Mouse (Mus musculus): Measurements from ENCODE around the gene Ago3. TPM values are rescaled to one million over a fixed set of nuclear protein-coding genes. Genes with fewer than 3 reads are reported as not detected.
A peak's percentile ranks its signal among the peaks of the same experiment; 100 is the strongest.

The Ago3 gene
- polyA plus RNA-seq, 1 experiment: 12.6 TPM

- H3K4me1 ChIP-seq (ENCODE audit: control insufficient read depth, insufficient read depth, insufficient read length): no peaks in the 10 kb centered on the region
- no peak for DNase-seq (ENCODE audit: low read depth in 1 of 2, low spot score in 2 of 2)
- H3K4me3 ChIP-seq (ENCODE audit: extremely low read depth, insufficient read depth, insufficient read length): no peak overlapping the region
- WGBS: 81% methylated on average over 10 of the region's 10 CpGs
- no peaks in the 10 kb centered on the region; the same call in 1 of the 2 replicates for H3K27me3 ChIP-seq (ENCODE audit: control insufficient read depth, insufficient read depth, low read length)
- H3K36me3 ChIP-seq (ENCODE audit: control insufficient read depth, insufficient read depth, low read length): peaks cover 21% of the 10 kb centered on the region
- TF ChIP-seq CTCF (IDR thresholded peaks at IDR 0.05; ENCODE audit: extremely low read depth, insufficient read depth, insufficient read length, insufficient replicate concordance) (no peak), POLR2A (IDR thresholded peaks at IDR 0.05; ENCODE audit: low read depth, low read length) (no peak)
- H3K27ac ChIP-seq (ENCODE audit: insufficient read depth, low read length): no peak overlapping the region
Observed at GRCm38 (mm10) chr4:126314393-126314792, 115.0 kb downstream of the Ago3 start.

GRCm38 (mm10) chr4:126313202-126313601 lies 116.2 kb downstream of the Ago3 start:
- 86% methylated on average over 5 of the region's 5 CpGs for WGBS
- no peak overlapping the region for H3K27ac ChIP-seq (ENCODE audit: insufficient read depth, low read length)
- H3K36me3 ChIP-seq (ENCODE audit: control insufficient read depth, insufficient read depth, low read length): peaks cover 21% of the 10 kb centered on the region
- TF ChIP-seq CTCF (IDR thresholded peaks at IDR 0.05; ENCODE audit: extremely low read depth, insufficient read depth, insufficient read length, insufficient replicate concordance): no peak
- TF ChIP-seq POLR2A (IDR thresholded peaks at IDR 0.05; ENCODE audit: low read depth, low read length): no peak
- H3K4me1 ChIP-seq (ENCODE audit: control insufficient read depth, insufficient read depth, insufficient read length): no peaks in the 10 kb centered on the region
- H3K4me3 ChIP-seq (ENCODE audit: extremely low read depth, insufficient read depth, insufficient read length): no peak overlapping the region
- DNase-seq (ENCODE audit: low read depth in 1 of 2, low spot score in 2 of 2): no peak
- no peaks in the 10 kb centered on the region; the same call in 1 of the 2 replicates for H3K27me3 ChIP-seq (ENCODE audit: control insufficient read depth, insufficient read depth, low read length)

DNA sequence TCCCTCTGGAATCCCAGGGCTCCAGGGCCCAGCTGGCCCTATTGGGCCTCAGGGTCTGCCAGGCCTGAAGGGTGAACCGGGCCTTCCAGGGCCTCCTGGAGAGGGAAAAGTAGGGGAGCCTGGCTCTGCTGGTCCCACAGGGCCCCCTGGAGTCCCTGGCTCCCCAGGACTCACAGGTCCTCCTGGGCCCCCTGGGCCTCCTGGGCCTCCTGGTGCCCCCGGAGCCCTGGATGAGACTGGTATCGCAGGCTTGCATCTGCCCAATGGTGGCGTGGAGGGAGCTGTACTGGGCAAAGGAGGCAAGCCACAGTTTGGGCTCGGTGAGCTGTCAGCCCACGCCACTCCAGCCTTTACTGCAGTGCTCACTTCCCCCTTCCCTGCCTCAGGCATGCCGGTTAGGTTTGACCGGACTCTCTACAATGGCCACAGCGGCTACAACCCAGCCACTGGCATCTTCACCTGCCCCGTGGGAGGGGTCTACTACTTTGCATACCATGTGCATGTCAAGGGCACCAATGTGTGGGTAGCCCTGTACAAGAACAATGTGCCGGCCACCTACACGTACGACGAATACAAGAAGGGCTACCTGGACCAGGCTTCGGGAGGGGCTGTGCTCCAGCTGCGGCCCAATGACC lies 117.7 kb downstream of the Ago3 start:
- WGBS: 91% methylated on average over 16 of the region's 16 CpGs
- DNase-seq (ENCODE audit: low read depth in 1 of 2, low spot score in 2 of 2): no peak
- H3K4me1 ChIP-seq (ENCODE audit: control insufficient read depth, insufficient read depth, insufficient read length): no peaks in the 10 kb centered on the region

DNA sequence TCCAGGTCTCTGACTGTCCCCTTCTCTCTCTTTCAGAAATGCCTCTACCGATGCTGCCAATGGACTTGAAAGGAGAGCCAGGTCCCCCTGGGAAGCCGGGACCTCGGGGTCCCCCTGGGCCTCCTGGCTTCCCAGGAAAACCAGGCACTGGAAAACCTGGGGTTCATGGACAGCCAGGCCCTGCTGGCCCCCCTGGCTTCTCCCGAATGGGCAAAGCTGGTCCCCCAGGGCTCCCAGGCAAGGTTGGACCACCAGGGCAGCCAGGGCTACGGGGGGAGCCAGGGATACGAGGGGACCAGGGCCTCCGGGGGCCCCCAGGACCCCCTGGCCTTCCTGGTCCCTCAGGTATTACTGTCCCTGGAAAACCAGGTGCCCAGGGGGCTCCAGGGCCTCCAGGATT lies 119.0 kb downstream of the Ago3 start:
- Histone ChIP-seq H3K27me3 (ENCODE audit: control insufficient read depth, insufficient read depth, low read length) (no peaks in the 10 kb centered on the region; the same call in 1 of the 2 replicates), H3K4me1 (ENCODE audit: control insufficient read depth, insufficient read depth, insufficient read length) (no peaks in the 10 kb centered on the region), H3K27ac (ENCODE audit: insufficient read depth, low read length) (no peak overlapping the region), H3K36me3 (ENCODE audit: control insufficient read depth, insufficient read depth, low read length) (peaks cover 1% of the 10 kb centered on the region; the same call in 1 of the 2 replicates), H3K4me3 (ENCODE audit: extremely low read depth, insufficient read depth, insufficient read length) (no peak overlapping the region)
- no peak for TF ChIP-seq CTCF (IDR thresholded peaks at IDR 0.05; ENCODE audit: extremely low read depth, insufficient read depth, insufficient read length, insufficient replicate concordance)
- no peak for TF ChIP-seq POLR2A (IDR thresholded peaks at IDR 0.05; ENCODE audit: low read depth, low read length)
- DNase-seq (ENCODE audit: low read depth in 1 of 2, low spot score in 2 of 2): no peak
- WGBS: 73% methylated on average over 7 of the region's 7 CpGs

More for the DNA sequence above, 117.7 kb downstream of the Ago3 start:
- H3K27me3 ChIP-seq (ENCODE audit: control insufficient read depth, insufficient read depth, low read length): no peaks in the 10 kb centered on the region; the same call in 1 of the 2 replicates
- TF ChIP-seq CTCF (IDR thresholded peaks at IDR 0.05; ENCODE audit: extremely low read depth, insufficient read depth, insufficient read length, insufficient replicate concordance): no peak
- no peak for TF ChIP-seq POLR2A (IDR thresholded peaks at IDR 0.05; ENCODE audit: low read depth, low read length)
- H3K4me3 ChIP-seq (ENCODE audit: extremely low read depth, insufficient read depth, insufficient read length): no peak overlapping the region
- peaks cover 9% of the 10 kb centered on the region for H3K36me3 ChIP-seq (ENCODE audit: control insufficient read depth, insufficient read depth, low read length)
- H3K27ac ChIP-seq (ENCODE audit: insufficient read depth, low read length): no peak overlapping the region

- TF ChIP-seq CTCF (IDR thresholded peaks at IDR 0.05; ENCODE audit: extremely low read depth, insufficient read depth, insufficient read length, insufficient replicate concordance) (peak; percentile 62; the same call in 1 of the 2 replicates), POLR2A (IDR thresholded peaks at IDR 0.05; ENCODE audit: low read depth, low read length) (no peak)
- DNase-seq (ENCODE audit: low read depth in 1 of 2, low spot score in 2 of 2): peak; percentile 45 to 75
Observed at GRCm38 (mm10) chr4:126309922-126310309, 119.4 kb downstream of the Ago3 start.

DNA sequence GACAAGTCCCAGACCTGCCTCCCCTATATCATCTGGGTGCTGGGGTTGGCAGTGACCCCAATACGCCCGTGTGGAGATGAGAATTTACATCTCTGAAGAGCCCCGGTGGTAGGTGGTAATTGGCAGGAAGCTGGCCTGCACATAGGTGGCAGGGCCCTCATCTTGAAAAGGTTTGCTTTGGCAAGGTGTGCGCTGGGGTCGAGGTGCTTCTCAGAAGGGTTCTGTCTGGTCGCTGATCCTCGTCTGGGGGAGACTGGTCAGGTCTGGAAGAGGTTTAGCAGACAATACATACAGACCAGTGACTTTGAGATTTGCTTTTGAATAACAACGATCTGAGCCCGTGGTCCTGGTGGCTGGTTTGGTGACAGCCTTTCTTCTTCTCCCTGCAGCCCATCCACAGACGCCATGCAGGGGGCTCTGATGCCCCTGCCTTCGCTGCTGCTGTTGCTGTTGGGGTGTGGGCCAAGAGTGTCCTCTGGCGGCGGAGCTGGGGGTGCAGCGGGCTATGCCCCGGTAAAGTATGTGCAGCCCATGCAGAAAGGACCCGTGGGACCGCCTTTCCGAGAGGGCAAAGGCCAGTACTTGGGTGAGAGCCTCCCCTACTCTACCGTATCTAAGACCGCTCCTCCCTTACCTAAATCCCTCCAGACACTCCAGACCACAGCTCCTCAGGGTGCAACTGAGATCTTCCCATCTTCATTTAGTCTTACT lies 120.0 kb downstream of the Ago3 start:
- Histone ChIP-seq H3K4me1 (ENCODE audit: control insufficient read depth, insufficient read depth, insufficient read length) (no peaks in the 10 kb centered on the region), H3K4me3 (ENCODE audit: extremely low read depth, insufficient read depth, insufficient read length) (no peak overlapping the region), H3K27me3 (ENCODE audit: control insufficient read depth, insufficient read depth, low read length) (no peaks in the 10 kb centered on the region; the same call in 1 of the 2 replicates), H3K27ac (ENCODE audit: insufficient read depth, low read length) (no peak overlapping the region), H3K36me3 (ENCODE audit: control insufficient read depth, insufficient read depth, low read length) (peaks cover 1% of the 10 kb centered on the region; the same call in 1 of the 2 replicates)
- WGBS: 22% methylated on average over 20 of the region's 20 CpGs
- TF ChIP-seq POLR2A (IDR thresholded peaks at IDR 0.05; ENCODE audit: low read depth, low read length): no peak
- 0 out of 2 replicates have a peak, but pooled peaks have one; percentile 8 for TF ChIP-seq CTCF (IDR thresholded peaks at IDR 0.05; ENCODE audit: extremely low read depth, insufficient read depth, insufficient read length, insufficient replicate concordance)
- DNase-seq (ENCODE audit: low read depth in 1 of 2, low spot score in 2 of 2): no peak

More at GRCm38 (mm10) chr4:126309922-126310309, 119.4 kb downstream of the Ago3 start:
- H3K4me3 ChIP-seq (ENCODE audit: extremely low read depth, insufficient read depth, insufficient read length): no peak overlapping the region
- H3K27ac ChIP-seq (ENCODE audit: insufficient read depth, low read length): no peak overlapping the region
- peaks cover 1% of the 10 kb centered on the region; the same call in 1 of the 2 replicates for H3K36me3 ChIP-seq (ENCODE audit: control insufficient read depth, insufficient read depth, low read length)
- no peaks in the 10 kb centered on the region; the same call in 1 of the 2 replicates for H3K27me3 ChIP-seq (ENCODE audit: control insufficient read depth, insufficient read depth, low read length)
- no peaks in the 10 kb centered on the region for H3K4me1 ChIP-seq (ENCODE audit: control insufficient read depth, insufficient read depth, insufficient read length)
- WGBS: 1% methylated on average over 7 of the region's 7 CpGs
